Mouse (Mus musculus): ENCODE measurements around the gene Il17c. TPM values are rescaled to one million over a fixed set of nuclear protein-coding genes. Genes with fewer than 3 reads are reported as not detected.

Il17c gene
- polyA plus RNA-seq, 1 experiment: 0.97 TPM

GRCm38 (mm10) chr8:122442356-122442755, 20.5 kb downstream of the Il17c start:
- no peak for TF ChIP-seq POLR2A (IDR thresholded peaks at IDR 0.05; ENCODE audit: borderline replicate concordance, extremely low read depth, insufficient read depth, insufficient read length, poor library complexity, severe bottlenecking)
- no peak for TF ChIP-seq CTCF (IDR thresholded peaks at IDR 0.05; ENCODE audit: borderline replicate concordance, extremely low read depth, insufficient read depth, insufficient read length)
- DNase-seq (ENCODE audit: low read depth): no peak

GRCm38 (mm10) chr8:122442781-122443180, 21.0 kb downstream of the Il17c start:
- peak; percentile 25 for DNase-seq (ENCODE audit: low read depth)
- TF ChIP-seq POLR2A (IDR thresholded peaks at IDR 0.05; ENCODE audit: borderline replicate concordance, extremely low read depth, insufficient read depth, insufficient read length, poor library complexity, severe bottlenecking) (no peak), CTCF (IDR thresholded peaks at IDR 0.05; ENCODE audit: borderline replicate concordance, extremely low read depth, insufficient read depth, insufficient read length) (no peak)

- DNase-seq (ENCODE audit: low read depth): peak; percentile 100
- no peak for TF ChIP-seq CTCF (IDR thresholded peaks at IDR 0.05; ENCODE audit: borderline replicate concordance, extremely low read depth, insufficient read depth, insufficient read length)
- peak; percentile 75; the same call in 1 of the 2 replicates for TF ChIP-seq POLR2A (IDR thresholded peaks at IDR 0.05; ENCODE audit: borderline replicate concordance, extremely low read depth, insufficient read depth, insufficient read length, poor library complexity, severe bottlenecking)
Observed at GRCm38 (mm10) chr8:122443262-122444006, 21.6 kb downstream of the Il17c start, which contains the start of gene Mvd. TSS of gene Mvd (minus strand) at chr8:122443422.

- peak; percentile 19; the same call in 1 of the 2 replicates for TF ChIP-seq POLR2A (IDR thresholded peaks at IDR 0.05; ENCODE audit: borderline replicate concordance, extremely low read depth, insufficient read depth, insufficient read length, poor library complexity, severe bottlenecking)
- no peak for TF ChIP-seq CTCF (IDR thresholded peaks at IDR 0.05; ENCODE audit: borderline replicate concordance, extremely low read depth, insufficient read depth, insufficient read length)
- DNase-seq (ENCODE audit: low read depth): peak; percentile 97
Observed at GRCm38 (mm10) chr8:122444058-122444748, 22.4 kb downstream of the Il17c start.

- no peak for DNase-seq (ENCODE audit: low read depth)
- TF ChIP-seq CTCF (IDR thresholded peaks at IDR 0.05; ENCODE audit: borderline replicate concordance, extremely low read depth, insufficient read depth, insufficient read length): no peak
- TF ChIP-seq POLR2A (IDR thresholded peaks at IDR 0.05; ENCODE audit: borderline replicate concordance, extremely low read depth, insufficient read depth, insufficient read length, poor library complexity, severe bottlenecking): no peak
Observed at GRCm38 (mm10) chr8:122445203-122445602, 23.4 kb downstream of the Il17c start.

- TF ChIP-seq POLR2A (IDR thresholded peaks at IDR 0.05; ENCODE audit: borderline replicate concordance, extremely low read depth, insufficient read depth, insufficient read length, poor library complexity, severe bottlenecking): no peak
- no peak for DNase-seq (ENCODE audit: low read depth)
Observed at GRCm38 (mm10) chr8:122451161-122451703, 29.4 kb downstream of the Il17c start.

GRCm38 (mm10) chr8:122452154-122452553, 30.3 kb downstream of the Il17c start:
- TF ChIP-seq POLR2A (IDR thresholded peaks at IDR 0.05; ENCODE audit: borderline replicate concordance, extremely low read depth, insufficient read depth, insufficient read length, poor library complexity, severe bottlenecking): no peak
- no peak for TF ChIP-seq CTCF (IDR thresholded peaks at IDR 0.05; ENCODE audit: borderline replicate concordance, extremely low read depth, insufficient read depth, insufficient read length)
- DNase-seq (ENCODE audit: low read depth): no peak

GRCm38 (mm10) chr8:122454409-122454808, 32.6 kb downstream of the Il17c start:
- no peak for DNase-seq (ENCODE audit: low read depth)
- TF ChIP-seq POLR2A (IDR thresholded peaks at IDR 0.05; ENCODE audit: borderline replicate concordance, extremely low read depth, insufficient read depth, insufficient read length, poor library complexity, severe bottlenecking) (no peak), CTCF (IDR thresholded peaks at IDR 0.05; ENCODE audit: borderline replicate concordance, extremely low read depth, insufficient read depth, insufficient read length) (no peak)

GRCm38 (mm10) chr8:122457171-122457570, 35.4 kb downstream of the Il17c start:
- no peak for DNase-seq (ENCODE audit: low read depth)
- TF ChIP-seq POLR2A (IDR thresholded peaks at IDR 0.05; ENCODE audit: borderline replicate concordance, extremely low read depth, insufficient read depth, insufficient read length, poor library complexity, severe bottlenecking) (no peak), CTCF (IDR thresholded peaks at IDR 0.05; ENCODE audit: borderline replicate concordance, extremely low read depth, insufficient read depth, insufficient read length) (no peak)

- TF ChIP-seq POLR2A (IDR thresholded peaks at IDR 0.05; ENCODE audit: borderline replicate concordance, extremely low read depth, insufficient read depth, insufficient read length, poor library complexity, severe bottlenecking): no peak
- peak; percentile 39; the same call in 1 of the 2 replicates for TF ChIP-seq CTCF (IDR thresholded peaks at IDR 0.05; ENCODE audit: borderline replicate concordance, extremely low read depth, insufficient read depth, insufficient read length)
Observed at GRCm38 (mm10) chr8:122459218-122459900, 37.5 kb downstream of the Il17c start.

GRCm38 (mm10) chr8:122459990-122460389, 38.2 kb downstream of the Il17c start:
- TF ChIP-seq POLR2A (IDR thresholded peaks at IDR 0.05; ENCODE audit: borderline replicate concordance, extremely low read depth, insufficient read depth, insufficient read length, poor library complexity, severe bottlenecking) (no peak), CTCF (IDR thresholded peaks at IDR 0.05; ENCODE audit: borderline replicate concordance, extremely low read depth, insufficient read depth, insufficient read length) (no peak)
- DNase-seq (ENCODE audit: low read depth): no peak

More at GRCm38 (mm10) chr8:122459218-122459900, 37.5 kb downstream of the Il17c start:
- DNase-seq (ENCODE audit: low read depth): no peak
